Mouse (Mus musculus) ES-Bruce4 (cell line): ENCODE results near the gene Tas1r1. TPM values are rescaled to one million over a fixed set of nuclear protein-coding genes. Genes with fewer than 3 reads are reported as not detected.
A peak's percentile ranks its signal among the peaks of the same experiment; 100 is the strongest.

Experiments used
- H3K27ac ChIP-seq: 2 replicates; pipeline ENCODE4 v1.5.1; 2012; ENCODE audit warnings: low read length, inconsistent platforms; ENCODE audit not compliant: insufficient read depth
- H3K27me3 ChIP-seq: 2 replicates; pipeline ENCODE4 v1.6.1; 2012; ENCODE audit warnings: mild to moderate bottlenecking, low read length, inconsistent platforms; ENCODE audit not compliant: control insufficient read depth, poor library complexity, insufficient read depth, severe bottlenecking
- H3K36me3 ChIP-seq: 2 replicates; pipeline ENCODE4 v1.6.1; 2012; ENCODE audit warnings: inconsistent platforms, mild to moderate bottlenecking, low read length, moderate library complexity; ENCODE audit not compliant: control insufficient read depth, poor library complexity, insufficient read depth, severe bottlenecking
- H3K4me1 ChIP-seq: one replicate; pipeline ENCODE4 v1.8.1; 2011; ENCODE audit warnings: low read length; ENCODE audit not compliant: control insufficient read depth, insufficient read depth
- H3K4me3 ChIP-seq: 2 replicates; pipeline ENCODE4 v1.5.1; 2011; ENCODE audit warnings: low read depth, mild to moderate bottlenecking, low read length
- H3K9ac ChIP-seq: 2 replicates; pipeline ENCODE4 v1.6.1; 2012; ENCODE audit warnings: low read depth, mild to moderate bottlenecking, inconsistent platforms; ENCODE audit not compliant: poor library complexity, severe bottlenecking
- H3K9me3 ChIP-seq: replicated peaks from 2 replicates; pipeline ENCODE4 v1.6.1; 2012; ENCODE audit warnings: mild to moderate bottlenecking, low read length, inconsistent platforms; ENCODE audit not compliant: control insufficient read depth, poor library complexity, insufficient read depth, severe bottlenecking
- CTCF ChIP-seq: IDR thresholded peaks from one replicate; pipeline ENCODE4 v1.8.1; 2011; ENCODE audit warnings: low read depth, low read length
- EP300 ChIP-seq: IDR thresholded peaks from 2 replicates; pipeline ENCODE4 v1.6.1; 2011; ENCODE audit warnings: low read depth, low read length; ENCODE audit not compliant: insufficient read depth
- POLR2A ChIP-seq: IDR thresholded peaks from one replicate; pipeline ENCODE4 v1.8.1; 2011; ENCODE audit warnings: low read length; ENCODE audit not compliant: insufficient read depth
- polyA plus RNA-seq: library from polyadenylated mRNA; stranded (reverse); fragments of >200 nt; gene quantifications from 2 replicates; pipeline ENCODE4 v1.2.4, GENCODE M21; 2011; ENCODE audit warnings: low read depth; ENCODE audit not compliant: missing spikeins, insufficient read depth, insufficient read length

Gene Tas1r1
- polyA plus RNA-seq, 1 experiment = 0.55 TPM

DNA sequence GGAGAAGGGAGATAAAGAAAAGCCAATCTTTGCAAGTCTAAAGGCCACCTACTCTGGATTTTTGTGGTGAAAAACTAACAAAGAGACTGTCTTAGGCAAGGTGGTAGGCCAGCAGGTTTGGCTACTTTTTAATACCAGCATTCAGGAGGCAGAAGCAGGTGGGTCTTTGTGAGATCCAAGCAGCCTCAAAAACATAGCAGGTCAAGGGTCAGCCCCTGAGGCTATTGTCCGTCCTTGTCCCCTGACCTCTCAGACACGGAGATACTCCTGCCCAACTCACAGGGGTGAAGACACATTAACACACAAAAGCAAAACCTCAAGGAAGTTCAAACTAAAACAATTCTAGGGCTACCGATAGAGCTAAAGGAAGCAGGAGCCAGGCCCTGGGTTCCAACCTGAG, 31.6 kb downstream of the Tas1r1 start:
- no peaks in the 10 kb centered on the region for H3K9me3 ChIP-seq
- H3K4me3 ChIP-seq = no peak overlapping the region
- TF ChIP-seq POLR2A (no peak), EP300 (peak; percentile 98), CTCF (no peak)
- H3K27me3 ChIP-seq = no peaks in the 10 kb centered on the region
- no peaks in the 10 kb centered on the region for H3K4me1 ChIP-seq
- peak overlapping the region; percentile 84 for H3K27ac ChIP-seq
- no peak overlapping the region for H3K9ac ChIP-seq
- H3K36me3 ChIP-seq = peaks cover 2% of the 10 kb centered on the region; the same call in 1 of the 2 replicates

DNA sequence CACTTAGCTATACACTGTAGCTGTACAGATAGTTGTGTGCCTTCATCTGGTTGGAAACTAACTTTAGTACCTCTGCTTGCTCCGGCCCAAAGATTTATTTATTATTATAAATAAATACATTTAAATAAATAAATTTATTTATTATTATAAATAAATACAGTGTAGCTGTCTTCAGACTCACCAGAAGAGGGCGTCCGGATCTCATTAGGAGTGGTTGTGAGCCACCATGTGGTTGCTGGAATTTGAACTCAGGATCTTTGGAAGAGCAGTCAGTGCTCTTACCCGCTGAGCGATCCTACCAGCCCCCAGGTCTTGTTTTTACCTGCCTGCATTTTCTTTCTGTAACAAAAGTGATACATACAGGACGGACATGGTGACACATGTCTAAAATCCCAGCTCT, 32.2 kb downstream of the Tas1r1 start:
- H3K36me3 ChIP-seq = no peaks in the 10 kb centered on the region
- peak overlapping the region; percentile 84 for H3K27ac ChIP-seq
- no peaks in the 10 kb centered on the region for H3K9me3 ChIP-seq
- no peaks in the 10 kb centered on the region for H3K4me1 ChIP-seq
- no peaks in the 10 kb centered on the region for H3K27me3 ChIP-seq
- no peak overlapping the region for H3K4me3 ChIP-seq
- H3K9ac ChIP-seq = no peak overlapping the region
- TF ChIP-seq POLR2A = no peak
- no peak for TF ChIP-seq EP300
- no peak for TF ChIP-seq CTCF

DNA sequence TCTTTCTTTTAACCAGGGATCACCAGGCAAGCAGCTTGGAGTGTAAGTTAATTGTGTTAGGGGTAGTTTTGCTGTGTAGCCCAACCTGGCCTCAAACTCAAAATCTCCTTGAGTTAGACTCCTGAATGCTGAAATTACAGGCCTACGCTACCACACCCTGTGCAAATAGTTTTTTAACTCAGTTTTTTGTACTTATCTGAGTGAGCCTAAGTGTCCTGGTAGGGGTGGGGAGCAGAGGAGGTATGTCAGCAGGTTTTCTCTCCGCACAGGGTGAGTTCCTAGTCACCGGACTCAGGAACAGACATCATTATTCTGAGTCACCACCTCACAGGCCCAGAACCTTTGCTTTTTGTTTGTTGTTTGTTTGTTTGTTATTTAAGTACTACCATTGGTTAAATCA, 36.3 kb downstream of the Tas1r1 start:
- H3K4me1 ChIP-seq = no peaks in the 10 kb centered on the region
- no peaks in the 10 kb centered on the region for H3K9me3 ChIP-seq
- TF ChIP-seq CTCF (no peak), EP300 (no peak), POLR2A (no peak)

DNA sequence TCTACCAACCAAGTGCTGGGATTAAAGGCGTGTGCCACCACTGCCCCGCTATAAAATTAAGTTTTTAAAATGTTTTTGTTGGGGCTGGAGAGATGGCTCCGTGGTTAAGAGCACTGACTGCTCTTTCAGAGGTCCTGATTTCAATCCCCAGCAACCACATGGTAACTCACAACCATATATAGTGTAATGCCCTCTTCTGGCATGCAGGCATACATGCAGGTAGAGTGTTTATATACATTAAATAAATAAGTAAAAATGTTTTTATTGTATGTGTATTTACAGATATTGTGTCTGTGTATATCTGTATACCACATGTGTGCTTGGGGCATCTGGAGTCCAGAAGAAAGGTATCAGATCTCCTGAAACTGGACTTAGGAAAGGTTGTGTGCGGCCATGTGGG, 37.0 kb downstream of the Tas1r1 start:
- H3K27ac ChIP-seq = no peak overlapping the region
- no peak overlapping the region for H3K4me3 ChIP-seq
- H3K4me1 ChIP-seq = no peaks in the 10 kb centered on the region
- H3K9me3 ChIP-seq = no peaks in the 10 kb centered on the region
- TF ChIP-seq POLR2A = no peak
- no peak for TF ChIP-seq EP300
- no peak for TF ChIP-seq CTCF
- H3K27me3 ChIP-seq = no peaks in the 10 kb centered on the region
- H3K9ac ChIP-seq = no peak overlapping the region
- H3K36me3 ChIP-seq = no peaks in the 10 kb centered on the region

More for the DNA sequence above, 36.3 kb downstream of the Tas1r1 start:
- no peak overlapping the region for H3K9ac ChIP-seq
- H3K4me3 ChIP-seq = no peak overlapping the region
- no peak overlapping the region for H3K27ac ChIP-seq
- H3K36me3 ChIP-seq = no peaks in the 10 kb centered on the region
- H3K27me3 ChIP-seq = no peaks in the 10 kb centered on the region

DNA sequence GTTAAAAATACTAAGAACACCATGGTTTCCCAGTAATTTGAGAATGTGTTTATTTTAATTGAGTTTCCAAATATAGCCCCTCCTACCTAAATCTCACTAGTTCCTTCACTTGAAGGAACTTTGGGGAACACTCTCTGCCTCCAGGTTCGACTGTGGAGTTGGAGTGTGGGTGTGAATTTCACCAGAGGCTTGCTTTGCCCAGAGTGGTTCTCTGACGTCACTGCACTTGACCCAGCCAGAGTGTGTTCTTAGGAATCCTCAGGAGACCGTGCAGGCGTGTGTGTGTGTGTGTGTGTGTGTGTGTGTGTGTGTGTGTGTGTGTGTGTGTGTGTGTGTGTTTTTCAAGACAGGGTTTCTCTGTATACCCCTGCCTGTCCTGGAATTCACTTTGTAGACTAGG, 37.5 kb downstream of the Tas1r1 start:
- Histone ChIP-seq H3K27ac (no peak overlapping the region), H3K27me3 (no peaks in the 10 kb centered on the region), H3K36me3 (no peaks in the 10 kb centered on the region), H3K4me1 (no peaks in the 10 kb centered on the region), H3K9me3 (no peaks in the 10 kb centered on the region), H3K9ac (no peak overlapping the region), H3K4me3 (no peak overlapping the region)
- TF ChIP-seq EP300 = no peak
- no peak for TF ChIP-seq POLR2A
- no peak for TF ChIP-seq CTCF

DNA sequence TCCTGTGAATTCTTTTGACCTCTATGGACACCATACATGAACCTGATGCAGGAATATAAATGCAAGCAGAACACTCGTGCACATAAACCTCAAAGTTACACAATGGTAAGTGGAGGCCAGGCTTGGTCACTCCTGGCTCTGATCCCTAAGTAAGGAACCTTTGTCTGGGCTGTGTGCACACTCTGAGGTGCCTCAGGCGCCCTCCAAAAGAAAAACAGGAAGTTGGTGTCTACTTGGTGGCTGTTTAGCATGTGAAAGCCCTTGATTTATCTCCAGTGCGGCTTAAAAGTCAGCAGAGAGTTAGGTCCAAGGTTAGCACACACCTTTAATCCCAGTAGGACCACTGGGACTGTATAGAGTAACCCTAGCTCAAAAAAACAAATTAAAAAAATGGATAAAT, 38.9 kb downstream of the Tas1r1 start:
- no peaks in the 10 kb centered on the region for H3K4me1 ChIP-seq
- no peaks in the 10 kb centered on the region for H3K36me3 ChIP-seq
- peak; percentile 72; the same call in 1 of the 2 replicates for TF ChIP-seq EP300
- no peak for TF ChIP-seq CTCF
- H3K9me3 ChIP-seq = no peaks in the 10 kb centered on the region
- H3K9ac ChIP-seq = no peak overlapping the region
- H3K4me3 ChIP-seq = no peak overlapping the region
- H3K27me3 ChIP-seq = no peaks in the 10 kb centered on the region; the same call in 1 of the 2 replicates
- peak overlapping the region; percentile 88 for H3K27ac ChIP-seq

DNA sequence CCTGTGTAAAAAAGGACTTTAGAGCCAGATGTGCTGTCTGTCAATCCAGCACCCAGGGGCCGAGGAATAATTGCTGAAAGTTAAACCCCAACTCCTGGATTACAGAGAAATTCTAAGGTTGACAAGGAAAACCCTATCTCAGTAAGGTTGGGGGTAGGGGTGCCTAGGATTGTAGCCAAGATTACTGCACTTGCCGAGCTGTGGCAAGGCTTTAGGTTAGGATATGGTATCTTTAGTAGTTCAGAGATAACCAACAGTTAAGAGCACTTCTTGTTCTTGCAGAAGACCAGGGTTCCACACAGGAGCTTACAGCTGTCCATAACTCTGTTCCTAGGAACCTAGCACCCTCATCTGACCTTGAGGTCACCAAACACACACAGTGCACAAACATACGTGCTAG, 40.7 kb downstream of the Tas1r1 start:
- H3K4me1 ChIP-seq = no peaks in the 10 kb centered on the region
- TF ChIP-seq CTCF (no peak), EP300 (no peak), POLR2A (no peak)
- H3K4me3 ChIP-seq = no peak overlapping the region
- H3K36me3 ChIP-seq = 0 out of 2 replicates have a peak, but pooled peaks cover 4% of the 10 kb centered on the region
- H3K27me3 ChIP-seq = no peaks in the 10 kb centered on the region; the same call in 1 of the 2 replicates
- H3K9ac ChIP-seq = no peak overlapping the region
- no peaks in the 10 kb centered on the region for H3K9me3 ChIP-seq
- H3K27ac ChIP-seq = no peak overlapping the region
